11 mouse cellular contexts compared by ENCODE assay signal in the genomic region with DNA sequence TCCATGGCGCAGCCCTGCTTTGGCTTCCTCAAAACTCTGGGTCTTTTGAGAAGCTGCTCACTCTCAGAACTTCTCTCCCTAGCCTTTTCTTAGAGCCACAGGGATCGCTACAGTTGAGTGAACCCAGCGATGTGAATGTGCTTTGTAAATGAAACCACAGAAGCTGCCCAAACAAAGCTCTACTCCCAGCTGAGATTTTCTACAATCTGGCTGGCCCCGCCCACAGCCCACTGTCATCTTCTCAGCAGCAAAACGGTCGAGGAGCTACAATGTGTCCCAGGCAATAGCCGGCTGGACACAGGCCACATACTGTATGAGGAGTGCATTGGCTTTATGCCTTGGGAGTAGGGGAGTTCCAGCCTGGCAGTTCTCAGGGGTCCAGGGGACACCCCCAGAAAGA. TPM values are rescaled to one million over a fixed set of nuclear protein-coding genes. Genes with fewer than 3 reads are reported as not detected.
A peak's percentile ranks its signal among the peaks of the same experiment; 100 is the strongest.
DNase-seq lines count a peak whose midpoint lies in the region; ATAC-seq and TF ChIP-seq lines count a peak whose summit lies in the region.
"Had no signal": no experiment of that assay in that cellular context is flagged by ENCODE, and none has a peak within 500 bp of the region (broad histone marks: within the 10 kb centered on the region; RNA-seq: fewer than 3 reads in every experiment).

No protein-coding gene starts in this region.

- H3K27me3 ChIP-seq in forebrain, embryonic 10.5 days (ENCODE audit: poor library complexity, severe bottlenecking), result no peaks in the 10 kb centered on the region
- no peaks in the 10 kb centered on the region for H3K27me3 ChIP-seq in forebrain, embryonic 15.5 days
- no peaks in the 10 kb centered on the region for H3K27me3 ChIP-seq in lung, embryonic 16.5 days (ENCODE audit: control insufficient read depth, insufficient read depth, low read depth, low read length)
- no peaks in the 10 kb centered on the region for H3K27me3 ChIP-seq in kidney, postnatal 0 days (ENCODE audit: insufficient read depth, low read length)
- no peaks in the 10 kb centered on the region for H3K27me3 ChIP-seq in testis, adult 2 months (ENCODE audit: control insufficient read depth, insufficient read depth, low read length)
- H3K27me3 ChIP-seq: liver, embryonic 15.5 days had no signal

- no peak overlapping the region for H3K4me3 ChIP-seq in forebrain, embryonic 10.5 days
- no peak overlapping the region for H3K4me3 ChIP-seq in forebrain, embryonic 15.5 days
- H3K4me3 ChIP-seq in lung, embryonic 16.5 days (ENCODE audit: low read length), result no peak overlapping the region
- H3K4me3 ChIP-seq in lung, adult 2 months (replicated peaks; ENCODE audit: extremely low read depth, low read depth, low read length), result no peak overlapping the region
- H3K4me3 ChIP-seq in kidney, postnatal 0 days (replicated peaks; ENCODE audit: low read depth, low read length), result no peak overlapping the region
- no peak overlapping the region for H3K4me3 ChIP-seq in testis, adult 2 months (ENCODE audit: control insufficient read depth, low read depth, low read length)
- H3K4me3 ChIP-seq: liver, embryonic 15.5 days had no signal

- H3K4me2 ChIP-seq in forebrain, embryonic 15.5 days (replicated peaks), result no peak overlapping the region
- no peak overlapping the region for H3K4me2 ChIP-seq in lung, embryonic 16.5 days (ENCODE audit: low read depth, low read length)
- no peak overlapping the region for H3K4me2 ChIP-seq in kidney, postnatal 0 days (ENCODE audit: low read length)
- H3K4me2 ChIP-seq: liver, embryonic 15.5 days had no signal

- peaks cover 99% of the 10 kb centered on the region for H3K36me3 ChIP-seq in forebrain, embryonic 10.5 days (replicated peaks)
- H3K36me3 ChIP-seq in forebrain, embryonic 15.5 days, result no peaks in the 10 kb centered on the region
- H3K36me3 ChIP-seq in lung, embryonic 16.5 days (ENCODE audit: control insufficient read depth, insufficient read depth, low read length), result peaks cover 17% of the 10 kb centered on the region
- H3K36me3 ChIP-seq in kidney, postnatal 0 days (ENCODE audit: insufficient read depth, low read length), result peaks cover 50% of the 10 kb centered on the region
- H3K36me3 ChIP-seq in testis, adult 2 months (ENCODE audit: control insufficient read depth, insufficient read depth, low read length), result no peaks in the 10 kb centered on the region

- peak; percentile 26 for DNase-seq in forebrain, embryonic 10.5 days (ENCODE audit: extremely low spot score, low spot score)
- DNase-seq in lung, adult 2 months, result no peak
- DNase-seq in kidney, postnatal 0 days (ENCODE audit: low spot score), result peak; percentile 85
- DNase-seq in right cerebral cortex, postnatal 10 days (ENCODE audit: low spot score in 2 of 2), result no peak
- DNase-seq in c-Kit-positive CD71-positive TER-119-positive erythroid progenitor cells, embryonic 14.5 days (ENCODE audit: low spot score), result no peak
- DNase-seq: adrenal gland, postnatal 10 days; heart, postnatal 14 days had no signal

- no peaks in the 10 kb centered on the region for H3K9me3 ChIP-seq in forebrain, embryonic 10.5 days
- H3K9me3 ChIP-seq in forebrain, embryonic 15.5 days, result no peaks in the 10 kb centered on the region
- H3K9me3 ChIP-seq in lung, embryonic 16.5 days (ENCODE audit: control insufficient read depth, low read length), result no peaks in the 10 kb centered on the region
- no peaks in the 10 kb centered on the region for H3K9me3 ChIP-seq in kidney, postnatal 0 days (replicated peaks; ENCODE audit: low read length)
- H3K9me3 ChIP-seq: liver, embryonic 15.5 days had no signal

- H3K4me1 ChIP-seq in forebrain, embryonic 10.5 days, result peaks cover 30% of the 10 kb centered on the region
- H3K4me1 ChIP-seq in forebrain, embryonic 15.5 days, result peaks cover 25% of the 10 kb centered on the region
- peaks cover 48% of the 10 kb centered on the region for H3K4me1 ChIP-seq in lung, embryonic 16.5 days (replicated peaks; ENCODE audit: control insufficient read depth, insufficient read depth, low read length)
- H3K4me1 ChIP-seq in lung, adult 2 months (ENCODE audit: control insufficient read depth, insufficient read depth, low read length), result peaks cover 8% of the 10 kb centered on the region
- H3K4me1 ChIP-seq in kidney, postnatal 0 days (replicated peaks; ENCODE audit: insufficient read depth, low read length), result peaks cover 6% of the 10 kb centered on the region
- peaks cover 6% of the 10 kb centered on the region for H3K4me1 ChIP-seq in testis, adult 2 months (ENCODE audit: control insufficient read depth, insufficient read depth, low read length)
- H3K4me1 ChIP-seq: liver, embryonic 15.5 days had no signal

- TF ChIP-seq POLR2A in lung, adult 2 months (IDR thresholded peaks at IDR 0.05; ENCODE audit: borderline replicate concordance, extremely low read depth, low read depth, low read length), result no peak
- no peak for TF ChIP-seq POLR2A in testis, adult 2 months (IDR thresholded peaks at IDR 0.05; ENCODE audit: control insufficient read depth, low read depth, low read length)

- peak overlapping the region; percentile 60; the same call in 1 of the 2 replicates for H3K27ac ChIP-seq in forebrain, embryonic 10.5 days
- H3K27ac ChIP-seq in forebrain, embryonic 15.5 days (replicated peaks), result no peak overlapping the region
- peak overlapping the region; percentile 69 for H3K27ac ChIP-seq in lung, embryonic 16.5 days (ENCODE audit: low read length)
- peak overlapping the region; percentile 14; the same call in 1 of the 2 replicates for H3K27ac ChIP-seq in kidney, postnatal 0 days
- H3K27ac ChIP-seq in testis, adult 2 months (ENCODE audit: control insufficient read depth, insufficient read depth, low read depth, low read length), result peak overlapping the region; percentile 35; the same call in 1 of the 2 replicates
- H3K27ac ChIP-seq: liver, embryonic 15.5 days had no signal

- no peak overlapping the region for H3K9ac ChIP-seq in forebrain, embryonic 15.5 days (replicated peaks)
- 0 out of 2 replicates have a peak overlapping the region, but pooled peaks have one; percentile 5 for H3K9ac ChIP-seq in lung, embryonic 16.5 days (ENCODE audit: low read length)
- H3K9ac ChIP-seq in kidney, postnatal 0 days (ENCODE audit: low read depth, low read length), result no peak overlapping the region
- H3K9ac ChIP-seq: liver, embryonic 15.5 days had no signal

- no peak for ATAC-seq in forebrain, embryonic 15.5 days (replicated peaks)
- ATAC-seq in lung, embryonic 16.5 days (ENCODE audit: low read depth), result peak; percentile 48
- no peak for ATAC-seq in kidney, postnatal 0 days (replicated peaks; ENCODE audit: low FRiP score, low read depth)

- TF ChIP-seq CTCF in lung, adult 2 months (IDR thresholded peaks at IDR 0.05; ENCODE audit: insufficient read depth, low read length), result no peak
- TF ChIP-seq CTCF in kidney, postnatal 0 days (IDR thresholded peaks at IDR 0.05; ENCODE audit: low read depth), result no peak
- no peak for TF ChIP-seq CTCF in testis, adult 2 months (IDR thresholded peaks at IDR 0.05; ENCODE audit: control insufficient read depth, insufficient read depth, insufficient replicate concordance, low read depth, low read length)

- WGBS in forebrain, embryonic 10.5 days, result 32% methylated on average over 7 of the region's 7 CpGs
- WGBS in forebrain, embryonic 15.5 days, result 15% methylated on average over 7 of the region's 7 CpGs
- WGBS in lung, embryonic 16.5 days, result 39% methylated on average over 7 of the region's 7 CpGs
- 59% methylated on average over 7 of the region's 7 CpGs for WGBS in lung, adult 2 months
- WGBS in kidney, postnatal 0 days, result 28% methylated on average over 7 of the region's 7 CpGs

RNA-seq across cellular contexts. Expression of gene Aagab, which starts 51.2 kb away (rescaled TPM):
- polyA plus RNA-seq in forebrain, embryonic 10.5 days (2016; fragmentation: Nextera tagmentation; extraction: Ambion mirVana), result 53.9 and 54.5 TPM in 2 replicates
- polyA plus RNA-seq in forebrain, embryonic 15.5 days (2015; fragmentation: Nextera tagmentation; extraction: Ambion mirVana), result 52.3 and 56.6 TPM in 2 replicates
- 30.1 and 31.1 TPM in 2 replicates for polyA plus RNA-seq in lung, embryonic 16.5 days (2015; fragmentation: Nextera tagmentation; extraction: Ambion mirVana)
- polyA plus RNA-seq in lung, adult 2 months (2012; rRNA removed), result 9.5 and 10.9 TPM in 2 replicates
- 29.0 and 32.2 TPM in 2 replicates for polyA plus RNA-seq in kidney, postnatal 0 days (2015; fragmentation: Nextera tagmentation; extraction: Ambion mirVana)
- 9.1 and 12.2 TPM in 2 replicates for polyA plus RNA-seq in testis, adult 2 months (2012; rRNA removed)

RNA-seq across cellular contexts. Expression of gene Iqch, which starts 51.4 kb away (rescaled TPM):
- 0.04 and 0.14 TPM in 2 replicates for polyA plus RNA-seq in forebrain, embryonic 10.5 days (2016; fragmentation: Nextera tagmentation; extraction: Ambion mirVana)
- polyA plus RNA-seq in forebrain, embryonic 15.5 days (2015; fragmentation: Nextera tagmentation; extraction: Ambion mirVana), result 0.13 and 0.15 TPM in 2 replicates
- 0.21 and 0.53 TPM in 2 replicates for polyA plus RNA-seq in lung, embryonic 16.5 days (2015; fragmentation: Nextera tagmentation; extraction: Ambion mirVana)
- 0.07 and 0.11 TPM in 2 replicates for polyA plus RNA-seq in lung, adult 2 months (2012; rRNA removed)
- polyA plus RNA-seq in kidney, postnatal 0 days (2015; fragmentation: Nextera tagmentation; extraction: Ambion mirVana), result 0.08 and 0.11 TPM in 2 replicates
- 64.0 and 65.4 TPM in 2 replicates for polyA plus RNA-seq in testis, adult 2 months (2012; rRNA removed)
- polyA plus RNA-seq: liver, embryonic 15.5 days had no signal

Comparison
In these comparisons a context has a peak if more than half of its experiments do, and no peak if none do; other contexts are left out.
1. DNase-seq: peak in forebrain, embryonic 10.5 days (single experiment) and kidney, postnatal 0 days (single experiment); none in lung, adult 2 months (single experiment), right cerebral cortex, postnatal 10 days (0 of 2) and c-Kit-positive CD71-positive TER-119-positive erythroid progenitor cells, embryonic 14.5 days (single experiment).
2. RNA of gene Iqch, which starts 51.4 kb away (polyA plus RNA-seq): 64.0 to 65.4 TPM in testis, adult 2 months; 0.21 to 0.53 TPM in lung, embryonic 16.5 days, 0.13 to 0.15 TPM in forebrain, embryonic 15.5 days, 0.07 to 0.11 TPM in lung, adult 2 months, 0.08 to 0.11 TPM in kidney, postnatal 0 days and 0.04 to 0.14 TPM in forebrain, embryonic 10.5 days; every median in the first group is over 10 times any median in the second.